Mouse (Mus musculus) MEL-GATA-1-ER (cell line): ENCODE data around the gene 2210408I21Rik.

Experiments
- DNase-seq: peaks from one replicate; pipeline ENCODE4 v3.0.0-alpha.2; 2012; ENCODE audit warnings: low read depth; ENCODE audit errors: extremely low read depth

2210408I21Rik gene

DNA sequence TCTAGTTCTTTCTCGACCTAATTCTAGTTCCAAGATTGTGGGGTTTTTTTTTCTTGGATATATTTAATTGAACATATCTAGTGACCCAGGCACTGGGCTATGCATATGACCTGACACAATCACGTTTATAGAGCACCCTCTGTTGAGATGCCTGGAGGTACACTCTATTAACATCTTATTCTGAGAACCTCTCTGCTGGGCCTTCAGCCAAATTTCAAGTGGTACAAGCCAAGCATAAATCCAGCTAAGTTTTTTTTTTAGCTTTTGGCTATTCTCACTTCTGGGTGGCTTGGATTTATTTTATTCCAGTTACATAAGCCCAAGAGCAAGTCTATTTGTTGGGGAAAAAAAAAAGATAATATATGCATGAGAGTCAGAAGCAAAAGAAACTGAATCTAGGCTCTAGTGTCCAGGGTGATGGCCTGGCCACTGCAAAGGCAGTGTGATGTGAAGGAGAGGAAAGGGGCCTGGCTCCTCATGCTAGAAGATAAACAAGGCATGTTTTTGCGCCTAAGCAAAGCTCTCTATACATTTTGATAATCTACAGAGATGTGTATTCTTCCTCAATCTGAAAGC is 139.9 kb downstream of the 2210408I21Rik start:
- DNase-seq: no peak

GRCm38 (mm10) chr13:77278659-77279413 is 143.5 kb downstream of the 2210408I21Rik start:
- DNase-seq: no peak

- DNase-seq: no peak
Measured at GRCm38 (mm10) chr13:77295519-77295918, 160.2 kb downstream of the 2210408I21Rik start.

- no peak for DNase-seq
Measured at GRCm38 (mm10) chr13:77324101-77324500, 188.8 kb downstream of the 2210408I21Rik start.

DNA sequence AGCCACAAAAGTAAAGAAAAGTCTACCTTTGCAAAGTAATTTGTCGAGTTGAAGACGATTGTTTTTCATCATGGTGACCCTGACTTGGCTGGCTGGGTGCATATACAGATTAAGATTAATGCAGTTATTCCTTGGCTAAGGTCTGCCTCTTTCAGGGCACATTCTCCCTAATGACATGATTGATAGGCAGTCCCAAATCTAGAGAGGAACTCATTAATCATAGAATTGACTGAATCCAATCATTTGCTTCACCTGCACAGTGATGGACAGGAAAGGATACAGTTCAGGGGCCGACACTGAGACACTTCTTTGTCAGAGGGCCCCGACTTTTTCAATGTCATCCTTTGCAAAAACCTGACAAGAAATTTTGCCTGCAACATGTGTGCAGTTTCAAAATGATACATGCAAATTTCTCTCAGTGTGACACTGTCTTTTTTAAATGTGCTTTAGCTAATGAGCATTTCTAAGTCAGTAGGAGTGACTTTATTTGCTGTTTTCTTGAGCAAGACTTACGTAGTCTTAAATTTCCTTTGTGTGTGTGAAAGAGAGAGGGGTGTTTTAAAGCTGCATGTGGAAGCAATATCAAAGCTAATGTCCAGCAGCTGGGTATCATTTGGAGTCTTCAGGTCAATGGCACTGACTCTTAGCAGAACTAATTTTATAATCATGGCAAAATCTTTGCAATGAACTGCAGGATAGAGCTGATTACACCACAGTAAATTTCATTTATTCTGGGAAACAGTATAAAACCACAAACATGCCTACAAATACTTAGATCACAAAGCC is 191.0 kb downstream of the 2210408I21Rik start:
- no peak for DNase-seq

DNA sequence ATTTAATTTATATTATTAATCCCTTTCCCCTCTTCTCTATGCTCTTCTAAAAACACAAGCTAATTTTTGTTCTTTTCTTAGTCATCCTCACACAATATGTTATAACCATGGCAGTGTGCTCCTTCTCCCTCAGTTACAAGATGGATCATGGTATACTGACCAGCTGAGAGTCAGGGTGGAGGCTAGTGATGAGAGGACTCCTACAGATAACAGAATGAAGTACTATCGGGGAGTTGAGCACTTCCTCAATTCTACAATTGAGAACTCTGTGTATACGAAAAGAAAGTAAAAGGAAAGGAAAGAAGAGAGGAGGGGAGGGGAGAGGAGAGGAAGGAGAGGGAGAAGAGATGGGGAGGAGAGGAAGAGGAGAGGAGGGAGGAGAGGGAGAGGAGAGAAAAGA is 206.8 kb downstream of the 2210408I21Rik start:
- peak; percentile 19 for DNase-seq

GRCm38 (mm10) chr13:77385448-77385970 is 250.2 kb downstream of the 2210408I21Rik start:
- no peak for DNase-seq

- no peak for DNase-seq
Measured at GRCm38 (mm10) chr13:77386001-77386400, 250.7 kb downstream of the 2210408I21Rik start.

- no peak for DNase-seq
Measured at GRCm38 (mm10) chr13:77388148-77388547, 252.8 kb downstream of the 2210408I21Rik start.

- no peak for DNase-seq
Measured at GRCm38 (mm10) chr13:77389209-77389608, 253.9 kb downstream of the 2210408I21Rik start.

- no peak for DNase-seq
Measured at GRCm38 (mm10) chr13:77396374-77396773, 261.0 kb downstream of the 2210408I21Rik start.

DNA sequence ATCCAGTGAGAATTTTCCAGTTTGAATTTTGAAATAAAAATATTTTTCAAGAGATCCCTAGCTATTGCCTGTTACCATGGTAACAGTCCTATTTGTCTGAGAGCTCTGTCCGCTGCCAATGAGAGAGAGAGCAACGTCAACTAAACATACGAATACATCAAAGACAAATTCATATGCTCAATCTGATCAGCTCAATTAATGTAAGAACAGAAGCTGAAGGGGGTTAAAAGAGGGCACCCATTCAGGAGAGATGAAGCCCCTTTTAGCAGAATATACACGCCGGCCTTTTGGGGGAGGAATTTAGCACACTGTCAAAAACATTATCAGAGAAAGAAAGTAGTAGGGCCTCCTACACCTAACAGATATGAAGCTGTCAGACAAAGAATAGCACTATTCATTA is 261.6 kb downstream of the 2210408I21Rik start:
- no peak for DNase-seq

- DNase-seq: no peak
Measured at GRCm38 (mm10) chr13:77397646-77398045, 262.3 kb downstream of the 2210408I21Rik start.

DNA sequence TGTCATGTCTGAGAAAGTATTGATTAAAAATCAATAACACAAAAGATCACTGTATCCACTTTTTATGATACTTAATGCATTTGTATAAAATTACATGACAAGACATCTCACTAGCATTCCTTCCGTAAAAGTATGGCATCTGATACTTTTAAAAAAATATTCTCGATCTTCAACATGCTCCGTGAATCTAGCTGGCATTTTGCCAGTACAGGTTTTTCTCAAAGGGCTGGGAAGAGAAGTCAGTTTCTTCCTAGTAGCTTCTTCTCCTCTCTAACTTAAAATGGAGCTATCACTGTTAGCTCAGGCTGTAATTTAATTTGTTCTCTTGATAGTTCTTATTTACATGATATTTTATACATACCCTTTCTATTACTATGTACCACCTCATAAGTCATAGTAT is 263.1 kb downstream of the 2210408I21Rik start:
- no peak for DNase-seq

GRCm38 (mm10) chr13:77400762-77401161 is 265.4 kb downstream of the 2210408I21Rik start:
- DNase-seq: no peak

- peak; percentile 0 for DNase-seq
Measured at GRCm38 (mm10) chr13:77408530-77408929, 273.2 kb downstream of the 2210408I21Rik start.

DNA sequence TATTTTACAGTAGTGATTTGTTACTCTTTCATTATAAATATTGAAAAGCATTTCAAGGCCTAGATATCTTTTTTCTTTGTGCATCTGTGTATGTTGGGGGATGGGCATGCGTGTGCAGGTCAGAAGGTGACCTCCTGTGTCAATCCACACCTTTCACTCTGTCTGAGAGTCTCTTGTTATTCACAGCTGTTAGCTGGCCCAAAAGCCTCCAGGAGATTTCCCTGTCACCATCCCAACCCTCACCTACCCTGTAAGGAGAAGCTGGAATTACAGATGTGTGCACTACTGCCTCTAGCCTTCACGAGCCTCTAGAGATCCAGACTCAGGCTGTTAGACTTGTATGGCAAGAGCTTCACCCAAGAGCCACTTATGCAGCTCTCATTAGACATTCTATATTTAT is 274.5 kb downstream of the 2210408I21Rik start:
- DNase-seq: no peak

DNA sequence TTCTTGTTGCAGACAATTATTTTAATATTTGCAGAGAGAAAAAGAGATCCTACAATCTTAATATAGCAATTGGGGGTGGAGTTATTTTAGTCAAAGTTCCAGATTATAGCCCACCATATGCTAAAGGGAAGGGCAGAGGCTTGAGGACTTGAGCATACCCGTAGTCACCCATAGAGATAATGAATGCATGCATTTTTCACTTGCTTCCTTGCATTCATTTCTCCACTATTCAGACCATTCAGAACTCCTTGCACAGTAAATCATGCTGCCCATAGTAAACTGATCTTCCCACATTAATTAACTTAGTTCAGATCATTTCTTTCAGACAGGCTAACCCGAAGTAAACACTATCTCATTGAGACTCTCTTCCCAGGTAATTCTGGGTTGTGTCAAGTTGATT is 277.5 kb downstream of the 2210408I21Rik start:
- no peak for DNase-seq

DNA sequence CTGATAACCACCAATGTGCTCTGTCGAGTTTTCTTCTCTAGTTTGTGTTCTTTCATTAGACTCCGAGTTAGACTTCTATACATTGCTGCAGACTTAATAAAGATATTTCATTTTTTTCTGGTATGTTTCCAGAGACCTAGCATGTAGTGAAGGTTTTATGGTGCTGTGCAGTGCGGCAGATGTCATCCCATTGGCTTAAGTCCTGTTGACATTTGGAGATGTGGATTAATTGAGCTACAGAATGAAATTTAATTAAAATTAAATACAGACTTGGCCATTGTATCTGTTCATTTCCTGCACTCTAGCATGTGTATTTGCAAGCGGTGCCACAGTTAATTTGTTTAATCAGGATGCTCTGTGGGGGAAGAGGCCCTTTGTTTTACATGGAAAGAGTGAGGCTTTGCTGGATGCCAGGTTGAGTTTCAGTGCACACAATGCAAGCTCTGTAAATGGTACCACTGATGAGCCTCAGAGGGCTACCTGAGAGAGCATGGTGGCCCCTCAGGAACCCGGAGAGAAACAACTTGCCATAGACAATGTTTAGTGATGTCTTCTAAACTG is 314.7 kb downstream of the 2210408I21Rik start:
- no peak for DNase-seq

DNA sequence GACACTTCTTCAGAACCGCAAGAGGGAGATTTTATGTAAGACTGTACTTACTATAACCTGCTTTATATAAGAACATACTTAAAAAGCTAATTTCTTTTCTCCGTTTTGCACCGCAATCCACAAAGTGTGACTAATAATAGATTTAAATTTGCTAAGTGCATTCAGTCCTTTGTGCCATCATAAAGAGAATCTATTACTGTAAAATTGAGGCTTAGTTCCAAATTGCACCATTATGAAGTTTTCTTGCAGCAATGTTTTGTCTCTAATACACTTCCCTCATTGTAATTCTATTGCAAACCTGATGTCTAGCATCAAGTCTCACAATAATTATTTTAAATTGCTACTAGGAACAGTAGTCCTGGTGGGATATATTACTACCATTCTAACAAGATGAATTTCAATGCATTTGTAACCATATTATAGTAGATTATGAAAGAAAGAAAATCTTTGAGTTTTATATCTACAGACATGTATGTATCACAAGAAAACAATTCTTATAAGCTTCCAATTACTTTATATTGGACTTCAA is 334.8 kb downstream of the 2210408I21Rik start:
- DNase-seq: no peak

- DNase-seq: no peak
Measured at GRCm38 (mm10) chr13:77476420-77476819, 341.1 kb downstream of the 2210408I21Rik start.
